Mouse (Mus musculus) hindbrain, embryonic 13.5 days (tissue): ENCODE measurements around the gene Oas1h. TPM values are rescaled to one million over a fixed set of nuclear protein-coding genes. Genes with fewer than 3 reads are reported as not detected.
"Not testable (repeated sequence)": the region's sequence is repeated elsewhere in the genome, so short reads cannot be mapped to it uniquely, and the experiment has no call there.

Experiments used
- ATAC-seq: fragments of 200-750 bp; cut with Nextera tagmentation; 2 replicates; pipeline ENCODE4 v1.8.0; 2017; ENCODE audit warnings: moderate TSS enrichment; ENCODE audit not compliant: low FRiP score
- H3K27ac ChIP-seq: fragments of 300-500 bp; sonication (generic); 2 replicates; pipeline ENCODE4 v1.5.1; 2015; ENCODE audit warnings: inconsistent platforms, mild to moderate bottlenecking, moderate library complexity
- H3K27me3 ChIP-seq: fragments of 300-500 bp; sonication (generic); 2 replicates; pipeline ENCODE4 v1.6.1; 2015; ENCODE audit warnings: mild to moderate bottlenecking, inconsistent platforms
- H3K36me3 ChIP-seq: fragments of 300-500 bp; sonication (generic); 2 replicates; pipeline ENCODE4 v1.6.1; 2015; ENCODE audit warnings: mild to moderate bottlenecking, inconsistent platforms
- H3K4me1 ChIP-seq: fragments of 300-500 bp; sonication (generic); replicated peaks from 2 replicates; pipeline ENCODE4 v1.6.1; 2015; ENCODE audit warnings: inconsistent platforms
- H3K4me2 ChIP-seq: fragments of 300-500 bp; sonication (generic); 2 replicates; pipeline ENCODE4 v1.6.1; 2015; ENCODE audit warnings: inconsistent platforms, mild to moderate bottlenecking, moderate library complexity
- H3K4me3 ChIP-seq: fragments of 300-500 bp; sonication (generic); 2 replicates; pipeline ENCODE4 v1.5.1; 2015; ENCODE audit warnings: mild to moderate bottlenecking, inconsistent platforms
- H3K9ac ChIP-seq: fragments of 300-500 bp; sonication (generic); 2 replicates; pipeline ENCODE4 v1.6.1; 2015; ENCODE audit warnings: mild to moderate bottlenecking, inconsistent platforms
- H3K9me3 ChIP-seq: fragments of 300-500 bp; sonication (generic); 2 replicates; pipeline ENCODE4 v1.6.1; 2016; ENCODE audit warnings: inconsistent platforms
- WGBS: fragments of 180-500 bp; shearing (Covaris S2); methylation state at CpG from one replicate; pipeline ENCODE4 v1.1.7; 2015; 5-methylcytosine and 5-hydroxymethylcytosine counted together
- polyA plus RNA-seq: library from polyadenylated mRNA; unstranded; fragments of >200 nt; fragmentation: Nextera tagmentation; extraction: Ambion mirVana; gene quantifications from 2 replicates; pipeline ENCODE4 v1.2.1, GENCODE M21; 2015

Gene Oas1h
- polyA plus RNA-seq, 1 experiment from 2014 or later: not detected

GRCm38 (mm10) chr5:120890026-120890425, 28.8 kb downstream of the Oas1h start:
- Histone ChIP-seq H3K9ac (no peak overlapping the region), H3K27ac (no peak overlapping the region), H3K36me3 (no peaks in the 10 kb centered on the region), H3K4me3 (no peak overlapping the region), H3K4me1 (no peaks in the 10 kb centered on the region), H3K27me3 (no peaks in the 10 kb centered on the region), H3K4me2 (no peak overlapping the region), H3K9me3 (no peaks in the 10 kb centered on the region)
- WGBS: 88% methylated on average over 2 of the region's 2 CpGs
- no peak for ATAC-seq

- ATAC-seq: no peak
- no peaks in the 10 kb centered on the region for H3K36me3 ChIP-seq
- no peak overlapping the region for H3K27ac ChIP-seq
- H3K9me3 ChIP-seq: no peaks in the 10 kb centered on the region
- H3K4me2 ChIP-seq: no peak overlapping the region
- no peaks in the 10 kb centered on the region for H3K4me1 ChIP-seq
- H3K4me3 ChIP-seq: no peak overlapping the region
- 63% methylated on average over 3 of the region's 3 CpGs for WGBS
- no peak overlapping the region for H3K9ac ChIP-seq
- no peaks in the 10 kb centered on the region for H3K27me3 ChIP-seq
Observed at GRCm38 (mm10) chr5:120890991-120891390, 29.8 kb downstream of the Oas1h start.

GRCm38 (mm10) chr5:120891566-120892242, 30.5 kb downstream of the Oas1h start:
- not testable (repeated sequence) for ATAC-seq

GRCm38 (mm10) chr5:120892243-120892660, 31.0 kb downstream of the Oas1h start:
- Histone ChIP-seq H3K27me3 (no peaks in the 10 kb centered on the region), H3K9me3 (no peaks in the 10 kb centered on the region), H3K9ac (no peak overlapping the region), H3K4me2 (no peak overlapping the region), H3K4me1 (no peaks in the 10 kb centered on the region), H3K36me3 (no peaks in the 10 kb centered on the region), H3K27ac (no peak overlapping the region), H3K4me3 (no peak overlapping the region)
- ATAC-seq: no peak
- 67% methylated on average over 2 of the region's 2 CpGs for WGBS

More at GRCm38 (mm10) chr5:120891566-120892242, 30.5 kb downstream of the Oas1h start:
- H3K9me3 ChIP-seq, H3K9ac ChIP-seq, H3K4me2 ChIP-seq, H3K4me1 ChIP-seq, H3K27me3 ChIP-seq, H3K27ac ChIP-seq, H3K4me3 ChIP-seq, H3K36me3 ChIP-seq: not testable (repeated sequence)
- WGBS: 80% methylated on average over 2 of the region's 2 CpGs

- H3K4me1 ChIP-seq, H3K36me3 ChIP-seq, H3K27ac ChIP-seq, H3K4me2 ChIP-seq, H3K9me3 ChIP-seq, H3K27me3 ChIP-seq, ATAC-seq, H3K9ac ChIP-seq, H3K4me3 ChIP-seq: not testable (repeated sequence)
- whole genome bisulfite sequencing: 96% methylated on average over 4 of the region's 4 CpGs
Observed at GRCm38 (mm10) chr5:120893866-120894265, 32.6 kb downstream of the Oas1h start.

GRCm38 (mm10) chr5:120894692-120895091, 33.5 kb downstream of the Oas1h start:
- H3K4me1 ChIP-seq, H3K4me3 ChIP-seq, H3K27ac ChIP-seq, H3K9ac ChIP-seq, H3K27me3 ChIP-seq, ATAC-seq, H3K4me2 ChIP-seq, H3K9me3 ChIP-seq, H3K36me3 ChIP-seq: not testable (repeated sequence)
- WGBS: 88% methylated on average over 2 of the region's 2 CpGs

GRCm38 (mm10) chr5:120895231-120895900, 34.1 kb downstream of the Oas1h start:
- WGBS: 79% methylated on average over 11 of the region's 11 CpGs
- no peak overlapping the region for H3K4me3 ChIP-seq

GRCm38 (mm10) chr5:120898307-120898706, 37.1 kb downstream of the Oas1h start:
- Histone ChIP-seq H3K36me3 (no peaks in the 10 kb centered on the region), H3K4me2 (no peak overlapping the region), H3K27me3 (no peaks in the 10 kb centered on the region), H3K4me3 (no peak overlapping the region), H3K4me1 (no peaks in the 10 kb centered on the region), H3K9me3 (peaks cover 6% of the 10 kb centered on the region; the same call in 1 of the 2 replicates), H3K27ac (no peak overlapping the region), H3K9ac (no peak overlapping the region)
- ATAC-seq: no peak
- 90% methylated on average over 6 of the region's 6 CpGs for WGBS

More at GRCm38 (mm10) chr5:120895231-120895900, 34.1 kb downstream of the Oas1h start:
- H3K9me3 ChIP-seq: peaks cover 6% of the 10 kb centered on the region; the same call in 1 of the 2 replicates
- no peaks in the 10 kb centered on the region for H3K4me1 ChIP-seq
- ATAC-seq: no peak
- no peak overlapping the region for H3K27ac ChIP-seq
- no peak overlapping the region for H3K4me2 ChIP-seq
- no peak overlapping the region for H3K9ac ChIP-seq
- no peaks in the 10 kb centered on the region for H3K36me3 ChIP-seq
- no peaks in the 10 kb centered on the region for H3K27me3 ChIP-seq

- Histone ChIP-seq H3K4me2 (no peak overlapping the region), H3K4me1 (no peaks in the 10 kb centered on the region), H3K4me3 (no peak overlapping the region), H3K36me3 (no peaks in the 10 kb centered on the region), H3K27ac (no peak overlapping the region), H3K9me3 (peaks cover 6% of the 10 kb centered on the region; the same call in 1 of the 2 replicates), H3K27me3 (no peaks in the 10 kb centered on the region), H3K9ac (no peak overlapping the region)
- no peak for ATAC-seq
Observed at GRCm38 (mm10) chr5:120898726-120899125, 37.5 kb downstream of the Oas1h start.

- no peak overlapping the region for H3K9ac ChIP-seq
- no peaks in the 10 kb centered on the region for H3K27me3 ChIP-seq
- WGBS: 91% methylated on average over 1 of the region's 1 CpGs
- ATAC-seq: no peak
- no peak overlapping the region for H3K27ac ChIP-seq
- H3K4me3 ChIP-seq: no peak overlapping the region
- H3K4me1 ChIP-seq: no peaks in the 10 kb centered on the region
- no peak overlapping the region for H3K4me2 ChIP-seq
- no peaks in the 10 kb centered on the region for H3K36me3 ChIP-seq
- H3K9me3 ChIP-seq: peaks cover 6% of the 10 kb centered on the region; the same call in 1 of the 2 replicates
Observed at GRCm38 (mm10) chr5:120900666-120901065, 39.4 kb downstream of the Oas1h start.

- no peaks in the 10 kb centered on the region for H3K36me3 ChIP-seq
- H3K4me2 ChIP-seq: no peak overlapping the region
- no peak overlapping the region for H3K9ac ChIP-seq
- H3K27me3 ChIP-seq: no peaks in the 10 kb centered on the region
- 96% methylated on average over 5 of the region's 5 CpGs for WGBS
- H3K9me3 ChIP-seq: peaks cover 6% of the 10 kb centered on the region; the same call in 1 of the 2 replicates
- H3K27ac ChIP-seq: no peak overlapping the region
- no peak overlapping the region for H3K4me3 ChIP-seq
- no peaks in the 10 kb centered on the region for H3K4me1 ChIP-seq
- no peak for ATAC-seq
Observed at GRCm38 (mm10) chr5:120902056-120902455, 40.8 kb downstream of the Oas1h start.

GRCm38 (mm10) chr5:120906791-120907733, 45.8 kb downstream of the Oas1h start, which contains the start of gene Oas1a:
Oas1a (minus strand) TSS chr5:120907521.
- not testable (repeated sequence) for H3K27ac ChIP-seq, H3K4me3 ChIP-seq, H3K27me3 ChIP-seq, H3K4me2 ChIP-seq, H3K4me1 ChIP-seq, ATAC-seq, H3K9ac ChIP-seq, H3K36me3 ChIP-seq, H3K9me3 ChIP-seq
- 40% methylated on average over 9 of the region's 12 CpGs for WGBS
